Mouse (Mus musculus): ENCODE data around the gene Gm39115. TPM values are rescaled to one million over a fixed set of nuclear protein-coding genes. Genes with fewer than 3 reads are reported as not detected.

The Gm39115 gene
- polyA plus RNA-seq (2012; fragmentation: generic; extraction: Trizol): not detected

DNA sequence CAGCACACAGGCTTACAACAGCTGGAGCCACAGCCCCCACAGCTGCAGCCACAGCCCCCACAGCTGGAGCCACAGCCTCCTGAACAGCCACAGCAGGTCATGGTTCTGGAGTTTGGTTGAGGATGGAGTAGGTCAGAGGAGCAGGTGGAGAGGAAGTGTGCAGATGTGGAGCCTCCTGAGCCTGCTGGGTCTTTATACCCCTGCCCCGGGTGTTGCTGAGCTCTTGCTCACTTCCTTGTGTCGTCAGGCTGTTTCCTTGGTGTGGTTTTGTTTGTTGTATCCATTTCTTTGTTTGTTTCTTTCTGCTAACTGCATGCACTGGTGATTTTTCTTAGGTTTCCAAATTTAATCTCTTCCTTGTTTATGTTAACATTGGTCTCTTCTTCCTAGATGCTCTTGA, at the start of gene Gm39115:
Gm39115 (minus strand) TSS at position 101 of the 400 bp plus-strand sequence.

GRCm38 (mm10) chr7:142175905-142176304, 40.1 kb upstream of the Gm39115 start, which contains the start of gene Krtap5-2:
Gene Krtap5-2, minus strand, starts transcription at chr7:142176005.

GRCm38 (mm10) chr7:142165639-142166038, 29.8 kb upstream of the Gm39115 start, which contains the start of gene Gm4553:
Gene Gm4553, minus strand, starts transcription at chr7:142165739.

GRCm38 (mm10) chr7:142157013-142157412, 21.2 kb upstream of the Gm39115 start, which contains the start of gene Gm29735:
Gene Gm29735, minus strand, starts transcription at chr7:142157113.

GRCm38 (mm10) chr7:142144507-142144906, 8.7 kb upstream of the Gm39115 start, which contains the start of gene Gm45337:
Gene Gm45337, minus strand, starts transcription at chr7:142144607.

GRCm38 (mm10) chr7:142120629-142121028, 15.2 kb downstream of the Gm39115 start, which contains the start of gene Gm45618:
Gene Gm45618, minus strand, starts transcription at chr7:142120729.

GRCm38 (mm10) chr7:142095183-142095931, 40.5 kb downstream of the Gm39115 start, which contains the start of gene Dusp8:
Gene Dusp8, minus strand, starts transcription at chr7:142095843.

Other genes with a start within 250 kb of the Gm39115 start
- gene Tollip, start 217.5 kb downstream of the Gm39115 start, polyA plus RNA-seq (2012; fragmentation: generic; extraction: Trizol): 10 to 100 TPM in 1 of 2 experiments, 1 to 10 TPM in 1; 5.5 to 23.0 TPM
- gene Brsk2, start 186.3 kb downstream of the Gm39115 start, polyA plus RNA-seq (2012; fragmentation: generic; extraction: Trizol): under 1 TPM; 0.02 to 0.21 TPM
- 10 to 100 TPM; 15.6 to 37.1 TPM for gene Mob2, start 75.0 kb downstream of the Gm39115 start, polyA plus RNA-seq (2012; fragmentation: generic; extraction: Trizol)
- under 1 TPM; 0.79 to 0.83 TPM for gene Dusp8, start 40.2 kb downstream of the Gm39115 start, polyA plus RNA-seq (2012; fragmentation: generic; extraction: Trizol)
- gene Gm45618, start 15.3 kb downstream of the Gm39115 start, polyA plus RNA-seq (2012; fragmentation: generic; extraction: Trizol): not detected
- not detected for gene Gm45337, start 8.6 kb upstream of the Gm39115 start, polyA plus RNA-seq (2012; fragmentation: generic; extraction: Trizol)
- gene Gm29735, start 21.1 kb upstream of the Gm39115 start, polyA plus RNA-seq (2012; fragmentation: generic; extraction: Trizol): not detected
- gene Gm4553, start 29.7 kb upstream of the Gm39115 start, polyA plus RNA-seq (2012; fragmentation: generic; extraction: Trizol): not detected
- not detected for gene Krtap5-2, start 40.0 kb upstream of the Gm39115 start, polyA plus RNA-seq (2012; fragmentation: generic; extraction: Trizol)
- not detected for gene Gm10153, start 54.4 kb upstream of the Gm39115 start, polyA plus RNA-seq (2012; fragmentation: generic; extraction: Trizol)
- gene Krtap5-3, start 65.3 kb upstream of the Gm39115 start, polyA plus RNA-seq (2012; fragmentation: generic; extraction: Trizol): not detected
- not detected for gene Gm7579, start 75.8 kb upstream of the Gm39115 start, polyA plus RNA-seq (2012; fragmentation: generic; extraction: Trizol)
- gene Krtap5-5, start 93.9 kb upstream of the Gm39115 start, polyA plus RNA-seq (2012; fragmentation: generic; extraction: Trizol): not detected
- not detected for gene Gm40460, start 105.0 kb upstream of the Gm39115 start, polyA plus RNA-seq (2012; fragmentation: generic; extraction: Trizol)
- not detected for gene Gm2431, start 122.3 kb upstream of the Gm39115 start, polyA plus RNA-seq (2012; fragmentation: generic; extraction: Trizol)
- not detected for gene Gm4559, start 138.3 kb upstream of the Gm39115 start, polyA plus RNA-seq (2012; fragmentation: generic; extraction: Trizol)
- gene Krtap5-1, start 161.1 kb upstream of the Gm39115 start, polyA plus RNA-seq (2012; fragmentation: generic; extraction: Trizol): not detected
- not detected for gene Krtap5-4, start 167.5 kb upstream of the Gm39115 start, polyA plus RNA-seq (2012; fragmentation: generic; extraction: Trizol)
- 1 to 10 TPM; 2.0 to 4.2 TPM for gene Ifitm10, start 237.7 kb upstream of the Gm39115 start, polyA plus RNA-seq (2012; fragmentation: generic; extraction: Trizol)
- gene Gm49369, start 246.6 kb upstream of the Gm39115 start, polyA plus RNA-seq (2012; fragmentation: generic; extraction: Trizol): under 1 TPM; 0.12 to 0.13 TPM